Mouse (Mus musculus) forebrain, embryonic 16.5 days (tissue): ENCODE results near the gene Nif3l1. TPM values are rescaled to one million over a fixed set of nuclear protein-coding genes. Genes with fewer than 3 reads are reported as not detected.

Source experiments
- ATAC-seq: fragments of 200-750 bp; cut with Nextera tagmentation; 2 replicates; pipeline ENCODE4 v1.8.0; 2017; ENCODE audit warnings: mild to moderate bottlenecking, moderate library complexity
- H3K27ac ChIP-seq: fragments of 300-500 bp; sonication (generic); 2 replicates; pipeline ENCODE4 v1.5.1; 2014; ENCODE audit warnings: low read length, control low read depth
- H3K27me3 ChIP-seq: fragments of 300-500 bp; sonication (generic); replicated peaks from 2 replicates; pipeline ENCODE4 v1.6.1; 2014; ENCODE audit warnings: low read length; ENCODE audit not compliant: control insufficient read depth, insufficient read depth
- H3K36me3 ChIP-seq: fragments of 300-500 bp; sonication (generic); 2 replicates; pipeline ENCODE4 v1.6.1; 2014; ENCODE audit not compliant: control insufficient read depth, insufficient read depth
- H3K4me1 ChIP-seq: fragments of 300-500 bp; sonication (generic); replicated peaks from 2 replicates; pipeline ENCODE4 v1.6.1; 2014; ENCODE audit warnings: low read length; ENCODE audit not compliant: control insufficient read depth, insufficient read depth
- H3K4me2 ChIP-seq: fragments of 300-500 bp; sonication (generic); 2 replicates; pipeline ENCODE4 v1.6.1; 2014; ENCODE audit warnings: mild to moderate bottlenecking, low read length, control low read depth
- H3K4me3 ChIP-seq: fragments of 300-500 bp; sonication (generic); replicated peaks from 2 replicates; pipeline ENCODE4 v1.5.1; 2014; ENCODE audit warnings: mild to moderate bottlenecking, low read length, control low read depth
- H3K9ac ChIP-seq: fragments of 300-500 bp; sonication (generic); replicated peaks from 2 replicates; pipeline ENCODE4 v1.6.1; 2014; ENCODE audit warnings: low read depth, low read length, control low read depth
- H3K9me3 ChIP-seq: fragments of 300-500 bp; sonication (generic); 2 replicates; pipeline ENCODE4 v1.6.1; 2016; ENCODE audit warnings: low read length; ENCODE audit not compliant: control insufficient read depth
- WGBS: fragments of 180-500 bp; shearing (Covaris S2); extraction: QIAGEN DNeasy Blood & Tissue Kit; methylation state at CpG from one replicate; pipeline ENCODE4 v1.1.7; 2014; 5-methylcytosine and 5-hydroxymethylcytosine counted together
- polyA plus RNA-seq: library from polyadenylated mRNA; unstranded; fragments of >200 nt; fragmentation: Nextera tagmentation; extraction: Ambion mirVana; gene quantifications from 2 replicates; pipeline ENCODE4 v1.2.1, GENCODE M21; 2015

The Nif3l1 gene
- 65.8 and 68.1 TPM in 2 replicates for polyA plus RNA-seq

DNA sequence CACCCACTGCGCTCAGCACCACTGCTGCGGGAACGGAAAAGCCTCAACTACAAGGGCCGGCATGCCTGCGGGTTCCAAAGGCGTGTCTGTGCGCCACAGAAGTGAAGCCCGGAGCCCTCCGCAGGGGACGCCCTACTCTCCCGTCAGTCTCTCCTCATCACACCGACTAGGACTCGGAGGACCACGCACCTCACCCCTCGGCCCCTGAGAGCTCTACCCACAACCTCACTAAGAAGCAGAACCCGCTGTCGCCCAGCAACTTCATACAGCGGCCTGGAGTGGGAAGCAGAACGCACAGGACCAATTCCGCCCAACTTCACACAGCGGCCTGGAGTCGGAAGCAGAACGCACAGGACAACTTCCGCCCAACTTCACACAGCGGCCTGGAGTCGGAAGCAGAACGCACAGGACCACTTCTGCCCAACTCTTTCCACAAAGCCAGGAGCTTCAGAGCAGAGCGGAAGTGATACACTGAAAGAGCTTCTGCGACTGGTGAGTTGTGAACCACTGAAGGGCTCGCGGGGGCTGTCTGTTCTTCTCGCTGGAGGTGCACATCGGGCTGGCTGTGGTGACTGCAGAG, at the start of gene Nif3l1, which contains the start of gene Ppil3:
Gene Nif3l1, plus strand, starts transcription at position 9 of the 580 bp plus-strand sequence.
Gene Ppil3, minus strand, starts transcription at position 344 of the 580 bp plus-strand sequence.
- Histone ChIP-seq H3K36me3 (peaks cover 4% of the 10 kb centered on the region; the same call in 1 of the 2 replicates), H3K4me3 (peak within 1 kb of the TSS; percentile 55), H3K4me2 (peak within 1 kb of the TSS; percentile 61), H3K4me1 (peaks cover 18% of the 10 kb centered on the region), H3K9ac (peak within 1 kb of the TSS; percentile 78), H3K9me3 (no peaks in the 10 kb centered on the region), H3K27me3 (no peaks in the 10 kb centered on the region), H3K27ac (peak within 1 kb of the TSS; percentile 92)
- peak; percentile 98 for ATAC-seq
- under 1% methylated on average over 33 of the region's 33 CpGs for WGBS

- 95% methylated on average over 3 of the region's 3 CpGs for WGBS
- H3K4me3 ChIP-seq, result no peak overlapping the region
- peaks cover 25% of the 10 kb centered on the region for H3K36me3 ChIP-seq
These were observed 49.6 kb upstream of the Nif3l1 start for GRCm38 (mm10) chr1:58395341-58395740.

DNA sequence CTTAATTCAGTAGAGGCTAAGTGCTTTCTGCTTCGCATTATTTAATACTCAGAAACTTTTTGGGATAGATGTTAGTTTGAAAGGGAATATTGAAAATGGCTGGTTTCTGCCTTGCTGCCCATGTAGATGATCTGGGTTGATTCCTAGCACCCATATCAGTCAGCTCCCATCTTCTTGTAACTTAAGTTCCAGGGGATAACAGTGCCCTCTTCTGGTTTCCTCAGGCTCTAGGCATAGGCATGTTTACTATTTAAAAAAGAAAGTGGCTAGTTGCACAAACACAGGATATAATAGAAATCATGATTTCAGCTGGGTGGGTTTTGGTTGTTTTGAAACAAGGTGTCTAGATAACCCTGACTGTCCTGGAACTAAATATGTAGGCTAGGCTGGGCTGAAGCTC, 48.8 kb upstream of the Nif3l1 start:
- ATAC-seq, result no peak
- Histone ChIP-seq H3K9ac (no peak overlapping the region), H3K36me3 (peaks cover 29% of the 10 kb centered on the region), H3K4me1 (peaks cover 22% of the 10 kb centered on the region), H3K27me3 (no peaks in the 10 kb centered on the region), H3K4me2 (no peak overlapping the region), H3K9me3 (no peaks in the 10 kb centered on the region), H3K4me3 (no peak overlapping the region), H3K27ac (no peak overlapping the region)
- 100% methylated on average over 1 of the region's 1 CpGs for WGBS

More at GRCm38 (mm10) chr1:58395341-58395740, 49.6 kb upstream of the Nif3l1 start:
- Histone ChIP-seq H3K27me3 (no peaks in the 10 kb centered on the region), H3K27ac (no peak overlapping the region), H3K9me3 (no peaks in the 10 kb centered on the region), H3K4me1 (peaks cover 22% of the 10 kb centered on the region), H3K9ac (no peak overlapping the region), H3K4me2 (no peak overlapping the region)
- ATAC-seq, result no peak

DNA sequence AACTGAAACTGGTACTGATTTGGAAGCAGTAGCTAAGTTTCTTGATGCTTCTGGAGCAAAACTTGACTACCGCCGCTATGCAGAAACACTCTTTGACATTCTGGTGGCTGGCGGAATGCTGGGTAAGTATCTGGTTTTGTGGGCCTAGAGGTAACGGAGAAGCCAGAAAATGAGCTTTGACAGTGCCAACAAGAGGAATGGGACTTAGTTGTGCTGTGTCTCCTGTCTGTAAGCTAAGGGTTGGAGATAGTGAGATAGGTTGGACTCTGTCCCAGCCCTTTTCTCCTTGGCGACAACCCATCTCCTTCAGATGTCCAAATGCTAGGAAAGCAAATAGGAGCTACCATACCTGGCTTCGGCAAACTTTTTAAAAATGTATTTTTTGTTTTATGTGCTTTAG, 47.2 kb upstream of the Nif3l1 start:
- Histone ChIP-seq H3K9me3 (no peaks in the 10 kb centered on the region), H3K4me3 (no peak overlapping the region), H3K4me1 (peaks cover 13% of the 10 kb centered on the region), H3K27me3 (no peaks in the 10 kb centered on the region), H3K36me3 (peaks cover 42% of the 10 kb centered on the region), H3K4me2 (no peak overlapping the region), H3K27ac (no peak overlapping the region), H3K9ac (no peak overlapping the region)
- WGBS, result 93% methylated on average over 6 of the region's 6 CpGs
- no peak for ATAC-seq

GRCm38 (mm10) chr1:58401396-58401795, 43.6 kb upstream of the Nif3l1 start:
- H3K9me3 ChIP-seq, result no peaks in the 10 kb centered on the region

DNA sequence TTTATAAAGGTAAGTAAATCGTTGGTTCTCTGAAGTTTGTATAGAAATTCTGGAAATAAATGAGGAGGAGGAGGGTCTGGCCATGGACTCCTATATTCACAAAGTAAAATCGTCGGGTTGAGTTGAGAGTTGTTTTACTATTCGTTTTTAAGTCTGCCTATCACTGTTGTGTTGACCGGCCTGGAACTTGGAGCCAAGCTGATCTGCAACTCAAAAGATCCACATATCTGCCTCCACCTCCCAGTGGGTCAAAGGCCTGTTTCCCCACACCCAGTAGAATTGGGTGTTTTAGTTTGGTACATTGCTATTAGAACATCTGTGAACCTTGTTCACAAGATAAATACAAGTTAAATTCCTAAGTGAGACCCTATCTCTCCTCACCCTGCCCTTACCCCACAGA, 41.2 kb upstream of the Nif3l1 start:
- H3K9me3 ChIP-seq, result no peaks in the 10 kb centered on the region
- WGBS, result 94% methylated on average over 5 of the region's 5 CpGs
- peaks cover 33% of the 10 kb centered on the region for H3K36me3 ChIP-seq
- no peak for ATAC-seq
- no peak overlapping the region for H3K27ac ChIP-seq
- H3K4me2 ChIP-seq, result no peak overlapping the region
- H3K27me3 ChIP-seq, result no peaks in the 10 kb centered on the region
- no peaks in the 10 kb centered on the region for H3K4me1 ChIP-seq
- H3K4me3 ChIP-seq, result no peak overlapping the region
- H3K9ac ChIP-seq, result no peak overlapping the region

More at GRCm38 (mm10) chr1:58401396-58401795, 43.6 kb upstream of the Nif3l1 start:
- Histone ChIP-seq H3K27me3 (no peaks in the 10 kb centered on the region), H3K4me1 (no peaks in the 10 kb centered on the region), H3K9ac (no peak overlapping the region), H3K36me3 (peaks cover 43% of the 10 kb centered on the region), H3K27ac (no peak overlapping the region), H3K4me3 (no peak overlapping the region), H3K4me2 (no peak overlapping the region)
- 92% methylated on average over 6 of the region's 6 CpGs for WGBS
- ATAC-seq, result no peak

DNA sequence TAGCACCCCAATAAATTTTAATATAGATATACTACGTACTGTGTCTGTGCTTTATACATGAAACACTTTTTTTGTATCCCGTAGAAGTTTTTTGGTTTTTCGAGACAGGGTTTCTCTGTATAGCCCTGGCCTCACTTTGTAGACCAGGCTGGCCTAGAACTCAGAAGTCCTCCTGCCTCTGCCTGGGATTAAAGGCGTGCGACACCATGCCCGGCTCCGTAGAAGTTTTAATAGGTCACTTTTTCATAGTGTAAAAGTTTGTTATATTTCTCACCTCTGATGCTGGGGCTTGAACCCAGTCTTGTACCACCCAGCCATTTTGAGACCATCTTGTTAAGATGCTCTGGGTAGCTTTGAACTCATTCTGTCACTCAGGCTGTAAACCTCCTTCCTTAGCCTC, 37.6 kb upstream of the Nif3l1 start:
- Histone ChIP-seq H3K9ac (no peak overlapping the region), H3K27me3 (no peaks in the 10 kb centered on the region), H3K4me2 (no peak overlapping the region), H3K36me3 (peaks cover 38% of the 10 kb centered on the region), H3K4me3 (no peak overlapping the region), H3K27ac (no peak overlapping the region), H3K9me3 (no peaks in the 10 kb centered on the region), H3K4me1 (no peaks in the 10 kb centered on the region)
- WGBS, result 96% methylated on average over 7 of the region's 7 CpGs
- no peak for ATAC-seq

- no peaks in the 10 kb centered on the region for H3K27me3 ChIP-seq
- H3K4me1 ChIP-seq, result no peaks in the 10 kb centered on the region
- no peak overlapping the region for H3K27ac ChIP-seq
- H3K9me3 ChIP-seq, result no peaks in the 10 kb centered on the region
- no peak overlapping the region for H3K4me3 ChIP-seq
- ATAC-seq, result no peak
- H3K9ac ChIP-seq, result no peak overlapping the region
- H3K4me2 ChIP-seq, result no peak overlapping the region
- WGBS, result 86% methylated on average over 6 of the region's 6 CpGs
- H3K36me3 ChIP-seq, result peaks cover 38% of the 10 kb centered on the region
These were observed 36.8 kb upstream of the Nif3l1 start for GRCm38 (mm10) chr1:58408141-58408540.

DNA sequence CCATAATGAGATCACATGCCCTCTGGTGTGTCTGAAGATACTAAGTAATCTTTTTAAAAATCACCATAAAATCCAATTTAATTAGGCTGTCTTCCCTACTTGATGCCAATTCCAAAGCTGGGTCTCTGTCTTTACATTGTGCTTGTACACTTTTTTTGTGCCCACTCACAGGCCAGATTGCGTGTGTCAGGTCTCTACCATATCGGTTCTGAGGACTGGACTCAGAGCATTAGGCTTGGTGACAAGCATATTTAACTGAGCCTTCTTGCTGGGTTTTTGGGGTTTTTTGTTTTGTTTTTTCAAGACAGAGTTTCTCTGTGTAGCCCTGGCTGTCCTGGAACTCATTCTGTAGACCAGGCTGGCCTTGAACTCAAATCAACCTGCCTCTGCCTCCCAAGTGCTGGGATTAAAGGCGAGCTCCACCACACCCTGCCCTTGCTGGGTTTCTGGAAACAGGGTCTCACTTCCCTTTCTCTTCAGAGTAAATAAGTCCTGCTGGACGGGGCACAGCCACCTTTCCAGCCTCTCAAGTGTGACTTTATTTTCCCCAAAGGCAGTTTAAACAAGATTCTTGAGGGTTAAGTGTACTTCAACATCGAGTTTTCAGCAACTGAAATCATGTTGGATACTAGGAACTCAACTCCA, 35.3 kb upstream of the Nif3l1 start:
- no peaks in the 10 kb centered on the region for H3K9me3 ChIP-seq
- no peak for ATAC-seq
- H3K4me3 ChIP-seq, result no peak overlapping the region
- no peaks in the 10 kb centered on the region for H3K27me3 ChIP-seq
- H3K9ac ChIP-seq, result no peak overlapping the region
- 87% methylated on average over 5 of the region's 5 CpGs for WGBS
- peaks cover 43% of the 10 kb centered on the region for H3K36me3 ChIP-seq
- H3K4me1 ChIP-seq, result no peaks in the 10 kb centered on the region
- no peak overlapping the region for H3K27ac ChIP-seq
- H3K4me2 ChIP-seq, result no peak overlapping the region
